Mouse (Mus musculus) megakaryocyte-erythroid progenitor cell, adult 5-6 weeks (primary cell): Measurements from ENCODE around the gene Tmod2. TPM values are rescaled to one million over a fixed set of nuclear protein-coding genes. Genes with fewer than 3 reads are reported as not detected.
"Not testable (repeated sequence)": the region's sequence is repeated elsewhere in the genome, so short reads cannot be mapped to it uniquely, and the experiment has no call there.

Experiments used
- ATAC-seq: replicated peaks from 2 replicates; pipeline ENCODE4 v1.8.0; 2016; ENCODE audit warnings: mild to moderate bottlenecking, inconsistent platforms; ENCODE audit not compliant: severe bottlenecking, poor library complexity, low FRiP score, low TSS enrichment
- total RNA-seq, 2 experiments: library from RNA; stranded (forward) in 1 of 2; stranded (reverse) in 1 of 2; fragments of 200-1000, 215-1000 nt in 1 of 2; fragments of >200 nt in 1 of 2; fragmentation: Nextera tagmentation in 1 of 2; gene quantifications; 2 replicates each; pipeline ENCODE4 v1.2.3; 2014 to 2017

Tmod2 gene
- total RNA-seq (2014; fragmentation: Nextera tagmentation): 0.17 TPM in 1 of 2 replicates, not detected in the other
- not detected in 2 replicates for total RNA-seq (2017)

DNA sequence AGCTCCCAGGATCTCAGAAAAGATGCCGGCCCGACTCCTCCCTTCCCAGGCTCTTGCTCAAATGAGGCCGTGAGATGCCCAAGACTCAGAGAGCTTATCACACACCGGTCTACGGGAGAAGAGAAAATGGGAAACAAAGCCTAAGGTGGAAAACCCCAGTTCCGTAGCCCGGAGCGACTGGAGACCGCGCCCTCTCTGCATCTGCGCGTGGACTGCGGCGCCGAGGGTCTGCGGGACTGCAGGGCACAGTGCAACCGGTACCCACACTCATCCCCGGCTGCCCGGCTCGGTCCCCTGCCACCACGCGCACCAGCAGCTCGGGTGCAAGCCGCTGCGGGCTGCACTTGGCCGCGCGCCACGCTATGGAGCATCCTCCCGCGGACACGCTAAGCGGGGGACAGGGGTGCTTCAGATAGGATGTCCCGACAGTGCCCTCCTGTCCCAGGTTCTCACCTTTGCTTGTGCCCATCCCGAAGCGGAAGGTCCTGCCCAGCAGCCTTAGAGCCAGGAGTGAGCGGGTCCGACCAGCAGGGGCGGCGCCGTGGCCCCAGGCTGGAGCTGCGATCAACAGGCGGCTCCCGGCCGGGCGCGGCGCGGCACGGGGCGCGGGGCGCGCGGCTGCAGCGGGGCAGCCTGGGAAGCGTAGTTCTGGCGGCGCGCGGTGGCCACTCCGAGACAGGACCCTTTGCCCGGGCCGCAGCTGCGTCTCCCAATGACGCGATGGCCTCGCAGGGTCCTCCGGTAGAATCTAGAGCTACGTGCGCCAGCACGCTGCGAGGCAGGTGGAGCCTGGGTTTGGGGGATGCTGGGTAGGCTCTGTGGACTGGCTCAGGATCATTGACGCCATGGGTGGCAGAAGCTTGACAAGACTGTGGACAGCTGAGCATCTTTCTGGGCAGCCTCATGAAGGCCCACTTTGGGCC, at the start of gene Tmod2:
Gene Tmod2 (minus strand): TSS at position 755 of the 923 bp plus-strand sequence.
- no peak for ATAC-seq

DNA sequence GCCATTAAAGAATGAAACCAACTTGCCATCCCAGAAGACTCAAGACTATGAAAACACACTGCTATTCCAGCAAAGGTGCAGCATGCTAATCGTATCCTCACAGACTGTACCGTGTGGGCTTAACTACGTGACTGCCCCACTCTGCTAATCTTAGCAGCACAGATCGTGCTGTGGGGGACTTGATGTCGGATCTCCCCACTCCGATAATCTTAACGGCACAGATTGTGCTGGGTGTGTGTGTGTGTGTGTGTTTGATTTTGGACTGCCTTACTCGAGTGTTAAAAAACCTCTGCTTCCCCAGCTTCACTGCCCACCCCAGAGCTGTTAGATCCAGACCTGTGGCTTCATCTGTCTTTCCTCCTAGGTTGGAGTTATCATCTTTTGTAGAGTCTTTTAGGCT, 49.8 kb upstream of the Tmod2 start:
- no peak for ATAC-seq

DNA sequence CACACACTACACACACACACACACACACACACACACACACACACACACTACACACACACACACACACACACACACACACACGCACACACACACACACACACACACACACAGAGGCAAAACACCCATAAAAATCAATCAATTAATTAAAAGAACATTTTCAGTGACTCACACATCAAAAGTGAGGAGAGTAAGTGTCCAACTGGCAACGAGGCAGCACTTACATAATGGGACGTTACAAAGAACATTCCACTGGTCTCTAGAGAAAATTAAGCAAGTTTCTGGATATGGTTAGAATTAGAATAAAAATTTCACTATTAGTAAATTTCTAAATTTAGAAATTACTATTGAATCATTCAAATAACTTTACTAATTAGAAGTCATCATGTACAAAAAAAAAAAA, 45.3 kb upstream of the Tmod2 start:
- ATAC-seq: not testable (repeated sequence)

DNA sequence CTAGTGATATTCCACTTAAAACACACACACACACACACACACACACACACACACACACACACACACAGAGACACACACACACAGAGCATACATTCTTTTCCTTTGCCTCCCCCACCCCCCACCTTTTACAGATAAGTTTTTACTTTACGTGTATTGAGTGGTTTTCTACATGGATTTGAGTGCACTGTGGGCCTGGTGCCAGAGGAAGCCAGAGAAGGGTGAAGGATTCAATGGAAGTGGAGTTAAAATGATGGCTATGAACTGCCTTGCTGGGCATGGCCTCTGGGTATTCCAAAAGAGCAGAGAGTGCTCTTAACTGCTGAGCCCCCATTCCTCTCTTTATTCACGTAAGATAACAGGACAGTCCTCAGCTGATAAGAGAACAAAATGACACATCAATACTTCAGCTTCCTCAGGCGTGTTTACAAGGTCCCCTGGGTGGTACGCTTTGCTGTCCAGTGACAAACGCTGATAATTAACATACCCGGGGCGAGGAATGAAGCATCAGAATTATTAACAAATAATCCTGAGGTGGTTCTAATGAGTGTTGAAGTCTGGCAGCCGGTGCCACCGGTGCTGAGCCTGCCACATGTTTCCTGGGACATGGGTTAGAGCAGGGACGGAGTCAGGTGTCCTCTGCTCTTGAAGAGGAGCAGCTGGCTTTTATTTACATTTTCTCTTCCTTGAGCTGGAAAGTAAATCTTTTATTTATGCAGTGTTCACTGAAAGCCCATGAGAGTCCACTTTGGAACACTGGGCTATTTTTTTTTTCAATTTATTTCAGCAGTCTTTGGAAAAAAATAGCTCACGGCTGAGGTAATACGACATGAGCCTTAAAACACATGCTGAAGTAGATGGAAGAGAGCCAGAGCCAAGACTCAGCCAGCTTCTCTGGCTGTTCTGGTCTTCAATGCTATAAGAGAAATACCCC, 43.1 kb upstream of the Tmod2 start:
- ATAC-seq: no peak

DNA sequence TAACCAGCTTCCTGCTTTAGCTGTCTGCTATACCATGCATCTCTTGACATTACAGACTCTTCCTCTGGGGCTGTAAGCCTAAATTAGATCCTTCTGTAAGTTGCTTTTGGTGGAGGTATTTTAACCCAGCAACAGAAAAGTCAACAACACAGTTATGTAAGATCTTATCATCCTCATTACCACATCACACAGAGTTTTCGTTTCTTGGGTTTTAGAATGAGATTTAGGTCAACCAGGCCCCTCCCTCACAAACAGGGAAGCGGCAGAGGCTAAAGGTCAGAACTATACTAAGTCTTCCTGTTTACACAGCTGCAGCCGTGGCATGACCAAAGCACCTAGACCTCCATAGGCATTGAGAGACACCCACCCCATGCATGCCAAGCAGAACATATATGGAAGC, 34.3 kb upstream of the Tmod2 start:
- no peak for ATAC-seq

DNA sequence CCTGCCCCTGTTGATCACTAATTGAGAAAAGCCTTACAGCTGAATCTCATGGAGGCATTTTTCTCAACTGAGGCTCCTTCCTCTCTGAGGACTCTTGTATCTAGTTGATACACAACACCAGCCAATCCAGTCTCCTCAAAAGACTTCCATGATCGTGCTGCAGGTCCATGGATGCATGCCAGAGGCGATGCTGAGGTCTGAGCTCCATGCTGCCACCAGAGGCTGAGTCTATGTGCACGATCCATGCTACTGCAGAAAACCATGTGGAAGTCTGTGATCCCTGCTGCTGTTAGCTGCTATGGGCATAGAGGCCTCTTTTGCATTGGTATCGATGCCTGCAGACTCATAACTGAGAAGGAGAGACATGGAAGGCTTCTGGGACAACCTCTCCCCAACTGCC, 23.1 kb upstream of the Tmod2 start:
- no peak for ATAC-seq

DNA sequence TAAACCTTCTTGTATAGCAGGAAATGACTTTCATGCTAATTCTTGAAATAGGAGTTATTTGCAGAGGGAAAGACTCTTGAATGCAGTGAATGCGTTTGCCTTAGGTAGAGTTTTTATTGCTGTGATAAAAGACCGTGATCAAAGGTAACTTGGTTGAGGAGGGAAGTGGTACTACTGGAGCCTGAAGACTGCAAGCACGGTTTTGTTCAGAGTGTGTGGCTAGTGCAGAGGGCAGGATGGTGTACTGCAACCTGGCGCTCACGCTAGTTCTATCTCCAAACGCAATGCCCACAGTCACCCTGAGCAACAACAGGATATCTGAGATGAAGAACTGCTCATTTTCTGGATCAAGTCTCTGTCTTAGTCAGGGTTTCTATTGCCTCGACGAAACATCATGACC, 22.5 kb upstream of the Tmod2 start:
- ATAC-seq: no peak

DNA sequence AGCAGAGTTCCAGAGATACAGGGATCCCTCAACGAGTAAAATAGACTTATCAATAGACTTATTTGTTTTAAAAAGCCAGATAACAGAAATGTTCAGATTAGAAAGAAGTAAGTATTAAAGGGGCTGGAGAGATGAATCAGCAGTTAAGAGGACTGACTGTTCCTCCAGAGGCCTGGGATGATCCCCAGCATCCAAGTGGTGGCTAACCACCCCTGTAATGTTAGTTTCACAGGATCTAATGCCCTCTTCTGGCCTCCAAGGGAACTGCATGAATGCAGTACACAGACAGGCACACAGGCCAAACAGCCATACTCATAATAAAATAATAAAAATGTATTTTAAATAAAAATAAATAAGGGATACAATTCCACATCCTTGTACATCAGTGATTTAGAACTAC, 21.8 kb upstream of the Tmod2 start:
- ATAC-seq: peak; percentile 88; the same call in 1 of the 2 replicates

DNA sequence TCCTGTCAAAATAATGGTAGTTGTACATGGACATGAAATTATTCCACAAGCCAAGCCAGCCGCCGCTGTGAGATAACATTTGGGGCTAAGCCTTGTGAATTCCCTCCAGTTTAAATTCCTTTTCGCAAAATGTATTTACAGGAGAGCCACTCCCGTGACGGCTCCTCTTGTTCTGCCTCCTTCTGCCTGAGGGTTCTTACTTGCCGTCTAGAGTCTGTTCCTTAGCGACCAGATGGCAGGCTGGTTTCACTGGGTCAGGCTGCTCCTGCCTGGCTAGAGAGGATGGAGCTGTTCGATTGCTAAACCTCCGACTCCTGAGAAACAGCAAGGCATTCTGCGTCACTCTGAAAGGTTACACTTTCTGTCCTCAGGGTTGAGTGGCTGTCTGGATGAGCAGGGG, 21.0 kb upstream of the Tmod2 start:
- ATAC-seq: no peak

DNA sequence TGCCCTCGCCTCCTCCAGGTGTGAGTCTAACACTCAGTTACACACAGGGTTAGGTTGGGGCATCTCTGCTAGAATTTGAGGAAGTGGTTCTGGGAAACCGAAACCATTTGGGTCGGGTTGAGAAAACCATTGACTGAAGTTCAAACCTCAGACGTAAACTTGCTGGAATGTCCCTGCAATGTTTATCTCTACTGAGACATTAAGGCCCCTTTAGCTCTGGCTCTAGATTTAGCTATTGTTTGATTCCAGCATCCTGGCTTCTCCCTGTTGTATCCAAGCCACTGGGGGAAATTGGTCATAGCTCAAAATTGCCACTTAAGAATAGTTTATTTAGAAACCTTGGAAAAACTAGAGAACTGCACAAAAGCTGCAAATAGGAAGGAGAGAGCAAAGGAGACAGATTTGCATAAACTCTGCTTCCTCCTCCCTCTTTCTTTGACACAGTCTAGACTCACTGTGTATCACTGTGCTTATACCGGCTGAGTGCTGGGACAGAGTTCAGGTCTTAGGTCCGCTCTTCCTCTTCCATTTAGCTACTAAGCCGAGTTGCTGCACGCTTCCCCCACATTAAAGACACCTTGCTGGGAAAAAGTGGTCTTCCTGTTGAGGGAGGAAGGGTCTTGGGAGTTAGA, 19.8 kb upstream of the Tmod2 start:
- ATAC-seq: no peak

DNA sequence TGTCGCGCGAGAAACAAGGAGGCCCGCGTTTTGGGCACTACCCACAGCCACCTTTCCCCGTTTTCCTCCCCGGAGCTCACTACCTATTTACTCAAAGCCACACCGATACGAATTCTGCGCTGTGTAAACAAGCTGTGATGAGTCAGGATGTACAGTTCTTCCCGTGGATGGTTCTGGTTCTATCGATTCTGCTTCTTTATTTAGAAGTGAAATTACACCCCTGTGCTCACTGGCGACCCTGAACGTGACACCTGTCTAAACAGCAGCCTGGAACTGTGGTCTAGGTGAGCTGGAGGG, 15.1 kb upstream of the Tmod2 start:
- ATAC-seq: no peak

DNA sequence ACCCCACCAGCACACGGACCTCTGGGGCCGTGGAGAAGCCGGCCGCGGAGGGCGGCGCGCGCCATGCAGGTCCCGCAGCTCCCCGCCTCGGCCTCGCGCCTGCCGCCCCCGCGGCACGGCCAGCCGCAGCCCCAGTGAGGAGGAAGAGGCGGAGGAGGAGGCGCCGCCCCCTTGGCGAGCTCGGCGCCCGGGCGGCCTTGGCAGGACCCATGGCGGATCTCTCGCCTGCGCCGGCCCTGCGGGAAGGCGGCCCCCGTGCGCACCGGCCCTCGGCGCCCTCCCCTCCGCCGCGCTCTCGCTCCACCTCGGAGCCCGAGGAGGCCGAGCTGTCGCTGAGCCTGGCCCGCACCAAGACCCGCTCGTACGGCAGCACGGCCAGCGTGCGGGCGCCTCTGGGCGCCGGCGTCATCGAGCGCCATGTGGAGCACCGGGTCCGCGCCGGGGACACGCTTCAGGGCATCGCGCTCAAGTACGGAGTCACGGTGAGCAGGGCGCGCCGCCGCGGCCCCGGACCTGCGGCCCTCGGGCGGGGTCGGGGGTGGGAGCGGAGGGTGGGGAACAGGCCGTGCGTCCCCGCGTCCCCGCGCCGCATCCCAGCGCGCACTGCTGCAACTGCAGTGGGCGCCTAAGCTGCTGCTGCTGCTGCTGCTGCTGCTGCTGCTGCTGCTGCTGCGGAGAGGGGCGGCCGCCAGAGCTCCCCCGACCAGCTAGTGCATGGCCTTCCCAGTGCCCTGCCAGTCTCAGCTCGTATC, 14.6 kb upstream of the Tmod2 start, which contains the start of gene Lysmd2:
Gene Lysmd2 (plus strand): TSS at position 186 of the 752 bp plus-strand sequence.
- peak; percentile 52; the same call in 1 of the 2 replicates for ATAC-seq

DNA sequence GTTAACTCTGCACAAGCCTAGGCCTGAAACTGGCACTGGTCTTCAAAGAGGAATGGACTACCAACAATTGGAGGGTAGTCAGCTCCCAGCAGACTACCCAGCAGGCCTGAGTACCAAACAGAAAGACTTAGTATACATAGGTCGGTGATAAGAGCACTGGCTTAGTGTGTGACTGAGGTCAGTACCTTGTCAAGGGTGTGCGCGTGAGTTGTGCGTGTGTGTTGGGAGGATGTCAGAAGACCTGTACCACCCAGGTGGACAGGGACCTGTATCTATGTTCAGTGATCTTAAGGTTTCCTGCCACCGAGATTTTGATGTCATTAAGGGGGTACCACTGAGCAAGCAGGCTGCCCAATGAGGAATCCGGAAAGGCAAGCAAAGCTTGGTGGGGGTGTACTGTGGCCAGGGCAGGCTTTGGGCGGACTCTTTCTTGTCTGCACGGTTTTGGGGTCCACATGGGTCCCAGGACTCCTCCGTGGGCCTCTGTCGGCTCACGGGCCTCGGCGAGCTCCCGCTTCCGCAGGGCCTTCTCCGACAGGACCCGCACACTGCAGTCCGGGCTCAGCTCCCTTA, 13.9 kb upstream of the Tmod2 start:
- no peak for ATAC-seq

DNA sequence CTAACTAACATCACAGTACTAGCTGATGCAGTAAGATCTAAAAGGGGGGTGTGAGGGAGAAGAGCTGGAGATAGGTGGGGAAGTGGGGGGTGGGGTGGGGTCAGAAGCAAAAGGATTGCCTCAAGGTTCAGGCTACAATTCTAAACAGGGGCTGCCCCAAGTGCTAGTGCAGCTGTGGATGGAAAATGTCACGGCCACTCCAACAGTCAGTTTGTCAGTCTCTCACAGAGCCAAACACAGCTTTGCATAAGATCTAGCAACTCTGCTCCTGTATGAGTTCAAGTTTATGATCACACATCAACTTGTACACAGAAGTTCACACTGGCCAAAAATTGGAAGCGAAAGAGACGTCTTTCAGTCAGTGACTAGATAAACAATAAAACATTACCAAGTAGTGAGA, 10.3 kb upstream of the Tmod2 start:
- no peak for ATAC-seq

DNA sequence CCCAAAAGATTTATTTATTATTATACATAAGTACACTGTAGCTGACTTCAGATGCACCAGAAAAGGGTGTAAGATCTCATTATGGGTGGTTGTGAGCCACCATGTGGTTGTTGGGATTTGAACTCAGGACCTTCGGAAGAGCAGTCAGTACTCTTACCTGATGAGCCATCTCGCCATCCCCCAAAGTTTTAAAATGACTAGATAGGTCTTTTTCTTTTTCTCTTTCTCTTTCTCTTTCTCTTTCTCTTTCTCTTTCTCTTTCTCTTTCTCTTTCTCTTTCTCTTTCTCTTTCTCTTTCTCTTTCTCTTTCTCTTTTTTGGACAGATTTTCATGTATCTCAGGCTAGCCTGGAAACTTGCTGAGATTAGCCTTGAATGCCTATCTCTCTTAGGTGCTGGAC, 8.6 kb upstream of the Tmod2 start:
- not testable (repeated sequence) for ATAC-seq

DNA sequence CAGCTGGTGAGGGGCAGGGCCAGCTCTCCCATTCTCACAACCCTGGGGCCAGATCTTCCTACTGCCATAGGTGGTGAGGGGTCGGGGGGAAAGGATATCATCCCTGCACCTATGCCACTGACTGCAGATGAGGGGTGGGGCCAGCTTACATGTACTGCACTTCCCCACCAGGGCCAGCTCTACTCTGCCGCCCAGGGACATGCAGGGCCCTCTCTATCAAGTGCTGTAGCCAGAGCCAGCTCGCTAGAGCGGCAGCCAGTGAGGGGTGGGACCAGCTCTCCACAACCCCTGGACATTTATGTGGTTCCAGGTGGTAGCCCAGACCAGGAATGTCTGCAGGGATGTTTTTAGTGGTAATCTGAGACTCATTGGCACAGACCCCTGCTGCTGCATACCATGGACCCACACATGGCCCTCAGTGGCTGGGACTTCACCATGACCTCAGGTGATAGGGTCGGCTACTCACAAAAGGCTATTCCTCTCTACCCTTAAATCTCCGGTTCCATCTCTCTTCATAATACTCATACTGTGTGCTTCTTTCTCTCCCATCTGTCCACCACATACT, 7.8 kb upstream of the Tmod2 start:
- ATAC-seq: no peak

DNA sequence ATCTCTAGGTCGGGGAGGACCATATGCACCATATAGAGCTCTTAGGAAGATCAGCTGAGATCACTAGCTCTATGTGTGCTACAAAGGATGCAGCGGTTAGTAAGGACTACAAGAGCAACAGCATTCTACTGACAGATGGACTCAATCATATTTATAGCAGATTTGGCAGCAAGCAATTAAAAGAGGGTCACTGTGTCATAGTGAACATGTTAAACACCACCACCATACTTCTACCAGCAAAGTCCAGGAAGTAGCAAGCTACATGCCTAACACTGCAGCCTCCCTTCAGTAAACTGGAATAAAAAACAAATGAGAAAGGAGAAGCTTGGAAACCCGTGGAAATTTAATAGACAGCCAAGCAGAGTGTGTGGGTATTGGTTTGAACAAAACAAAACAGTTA, 5.4 kb upstream of the Tmod2 start:
- ATAC-seq: no peak

DNA sequence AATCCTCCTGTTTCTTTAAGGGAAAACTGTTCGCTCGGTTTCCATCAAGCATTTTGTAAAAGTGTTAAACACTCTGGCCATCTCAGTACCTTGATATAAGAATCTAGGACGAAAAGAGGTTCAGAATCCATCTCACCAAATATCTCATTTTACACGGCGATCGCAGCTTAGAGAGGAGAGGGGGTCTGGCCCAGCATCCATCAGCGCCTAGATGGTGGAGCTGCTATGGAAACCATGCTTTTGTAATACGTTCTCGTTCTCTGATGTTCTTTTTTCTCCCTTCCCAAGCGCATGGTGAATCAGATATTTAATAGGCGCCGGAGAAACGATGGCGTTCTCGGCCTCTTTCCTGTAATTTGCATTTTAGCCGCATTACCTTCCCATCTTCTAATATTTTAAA, 1.2 kb downstream of the Tmod2 start:
- no peak for ATAC-seq

DNA sequence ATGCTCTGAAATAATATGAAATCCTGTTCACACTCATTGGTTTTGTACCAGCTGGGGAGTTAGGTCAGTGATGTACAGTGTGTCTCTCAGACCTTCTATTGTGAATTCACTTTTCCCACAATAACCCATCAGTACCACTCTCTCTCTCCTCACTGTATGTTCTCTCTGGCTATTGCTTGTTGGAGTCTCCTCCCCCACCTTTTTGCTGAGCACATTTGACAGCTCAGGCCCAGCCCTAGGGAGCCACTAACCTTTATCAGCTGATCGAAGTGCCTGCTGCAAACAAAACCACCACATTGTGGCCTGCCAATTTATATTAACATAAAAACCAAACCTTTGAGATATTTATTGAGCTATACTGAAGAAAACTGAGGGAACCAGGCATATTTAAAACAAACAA, 1.6 kb downstream of the Tmod2 start:
- ATAC-seq: no peak
